Mouse (Mus musculus): ENCODE measurements around the gene Npr2.

DNA sequence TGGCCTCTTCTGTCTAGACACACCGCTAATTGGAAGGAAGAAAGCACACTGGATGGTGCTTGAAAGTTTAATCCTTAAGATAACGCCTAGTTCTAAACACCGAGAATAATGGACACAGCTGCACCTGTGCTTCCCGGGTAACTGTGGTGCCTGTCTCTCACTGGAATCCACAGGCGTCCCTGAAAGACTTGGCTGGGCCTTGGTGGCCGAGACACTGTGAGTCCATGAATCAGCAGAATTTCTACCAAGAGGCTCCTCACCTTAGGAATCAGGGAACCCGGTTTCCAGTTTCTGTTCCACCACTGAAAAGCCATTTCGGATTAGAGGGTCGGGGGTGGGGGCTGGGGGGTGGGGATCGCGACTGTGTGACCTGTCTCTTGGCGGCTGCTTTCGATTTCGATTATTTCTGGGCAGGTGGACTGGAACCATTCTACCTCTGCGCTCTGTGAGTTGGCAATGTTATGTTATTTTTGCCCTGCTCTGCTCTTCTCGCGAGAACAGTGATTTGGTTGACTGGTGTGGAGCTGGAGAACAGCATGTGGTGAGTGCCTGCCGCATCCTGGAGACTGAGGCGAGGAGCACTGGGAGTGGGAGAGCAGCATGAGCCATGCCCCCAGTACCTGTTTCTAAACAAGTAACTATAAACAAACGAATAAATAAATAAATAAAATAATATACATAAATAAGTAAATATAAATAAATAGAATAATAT lies 2.5 kb upstream of the Npr2 start:
- no peak for TF ChIP-seq CTCF (IDR thresholded peaks at IDR 0.05; ENCODE audit: low read depth, low read length)
- no peak for TF ChIP-seq POLR2A (IDR thresholded peaks at IDR 0.05; ENCODE audit: insufficient read depth, low read length)

Measured in ES-Bruce4 (cell line).